Mouse (Mus musculus): ENCODE results near the gene Mtor.

GRCm38 (mm10) chr4:148462717-148463116 lies 14.3 kb downstream of the Mtor start:
- TF ChIP-seq CTCF (IDR thresholded peaks at IDR 0.05; ENCODE audit: low read depth) (no peak), EP300 (IDR thresholded peaks at IDR 0.05; ENCODE audit: low read depth) (no peak)
